Mouse (Mus musculus) olfactory bulb, adult 2 months (tissue): Measurements from ENCODE around the gene Mybbp1a.

Experiments
- CTCF ChIP-seq: fragments of 200-500 bp; IDR thresholded peaks from 2 replicates; pipeline ENCODE4 v1.5.1; 2012; ENCODE audit warnings: low read depth, mild to moderate bottlenecking, low read length, moderate library complexity; ENCODE audit not compliant: insufficient read depth
- POLR2A ChIP-seq: fragments of 200-500 bp; IDR thresholded peaks from 2 replicates; pipeline ENCODE4 v1.6.1; 2012; ENCODE audit warnings: mild to moderate bottlenecking, low read depth, low read length, moderate library complexity; ENCODE audit not compliant: insufficient read depth

GRCm38 (mm10) chr11:72500139-72500538, 59.0 kb downstream of the Mybbp1a start:
- TF ChIP-seq POLR2A (no peak), CTCF (no peak)
